In the genomic region with DNA sequence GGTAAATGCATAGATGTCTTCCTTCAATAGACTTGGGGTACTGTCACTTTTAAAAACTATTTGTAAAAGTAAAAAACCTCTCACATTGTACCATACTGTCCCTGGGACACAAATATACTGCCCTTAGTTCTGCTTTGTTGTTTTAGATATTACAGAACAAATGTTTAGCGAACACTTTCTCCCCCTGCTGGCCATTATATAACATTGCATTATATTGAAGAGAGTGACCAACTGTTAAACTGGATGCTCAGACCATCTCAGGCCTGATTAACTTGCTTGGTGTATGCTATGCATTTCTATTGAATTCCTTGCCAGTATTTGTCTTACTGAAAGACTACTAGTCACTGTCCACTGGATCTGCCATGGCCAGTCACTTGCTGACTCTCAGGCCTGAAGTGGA, we compare ENCODE assay signal across 8 mouse cellular contexts. TPM values are rescaled to one million over a fixed set of nuclear protein-coding genes. Genes with fewer than 3 reads are reported as not detected.
DNase-seq lines count a peak whose midpoint lies in the region; ATAC-seq lines count a peak whose summit lies in the region.

No protein-coding gene starts in this region.

- DNase-seq in cerebellum, postnatal 10 days = peak; percentile 34 to 72
- no peak for DNase-seq in cerebellum, adult 9-11 months
- DNase-seq in neural tube, embryonic 11.5 days (ENCODE audit: low spot score) = peak; percentile 35
- no peak for DNase-seq in neural tube, embryonic 10.5 days (ENCODE audit: extremely low spot score, low spot score)
- peak; percentile 33 for DNase-seq in retina, adult 2 months (ENCODE audit: low read depth, low spot score)
- DNase-seq in left cerebral cortex, adult 9 months (ENCODE audit: low spot score in 2 of 2) = no peak
- DNase-seq in layer of hippocampus, postnatal 36 days = no peak

- H3K4me1 ChIP-seq in neural tube, embryonic 11.5 days (ENCODE audit: control insufficient read depth, insufficient read depth, low read length) = no peaks in the 10 kb centered on the region
- H3K4me1 ChIP-seq in hindbrain, embryonic 15.5 days (replicated peaks) = no peaks in the 10 kb centered on the region

- no peaks in the 10 kb centered on the region for H3K9me3 ChIP-seq in neural tube, embryonic 11.5 days (ENCODE audit: control insufficient read depth, low read length)
- no peaks in the 10 kb centered on the region for H3K9me3 ChIP-seq in hindbrain, embryonic 15.5 days

- 8% methylated on average over 1 of the region's 1 CpGs for WGBS in neural tube, embryonic 11.5 days
- 11% methylated on average over 1 of the region's 1 CpGs for WGBS in hindbrain, embryonic 15.5 days

- no peak overlapping the region for H3K9ac ChIP-seq in neural tube, embryonic 11.5 days (ENCODE audit: low read length)
- H3K9ac ChIP-seq in hindbrain, embryonic 15.5 days = no peak overlapping the region

- no peak overlapping the region for H3K4me3 ChIP-seq in neural tube, embryonic 11.5 days (ENCODE audit: low read depth, low read length)
- H3K4me3 ChIP-seq in hindbrain, embryonic 15.5 days = no peak overlapping the region

- H3K4me2 ChIP-seq in neural tube, embryonic 11.5 days (ENCODE audit: low read depth) = no peak overlapping the region
- no peak overlapping the region for H3K4me2 ChIP-seq in hindbrain, embryonic 15.5 days

- ATAC-seq in neural tube, embryonic 11.5 days (ENCODE audit: insufficient read depth, low FRiP score, low TSS enrichment) = peak; percentile 38; the same call in 1 of the 2 replicates
- ATAC-seq in hindbrain, embryonic 15.5 days (ENCODE audit: low FRiP score, low read depth) = peak; percentile 47; the same call in 1 of the 2 replicates

- no peaks in the 10 kb centered on the region for H3K27me3 ChIP-seq in neural tube, embryonic 11.5 days (ENCODE audit: control insufficient read depth, insufficient read depth, low read length)
- no peaks in the 10 kb centered on the region for H3K27me3 ChIP-seq in hindbrain, embryonic 15.5 days

- no peak overlapping the region for H3K27ac ChIP-seq in neural tube, embryonic 11.5 days (ENCODE audit: low read depth, low read length)
- H3K27ac ChIP-seq in hindbrain, embryonic 15.5 days (replicated peaks) = no peak overlapping the region

- no peaks in the 10 kb centered on the region for H3K36me3 ChIP-seq in neural tube, embryonic 11.5 days (ENCODE audit: control insufficient read depth, insufficient read depth, low read length)
- no peaks in the 10 kb centered on the region for H3K36me3 ChIP-seq in hindbrain, embryonic 15.5 days

RNA-seq across cellular contexts. Expression of a gene that starts 11.4 kb away (rescaled TPM):
- polyA plus RNA-seq in neural tube, embryonic 11.5 days (2014; fragmentation: Nextera tagmentation; extraction: Ambion mirVana) = 3.5 and 3.6 TPM in 2 replicates
- polyA plus RNA-seq in hindbrain, embryonic 15.5 days (2015; fragmentation: Nextera tagmentation; extraction: Ambion mirVana) = 9.3 and 10.2 TPM in 2 replicates
- total RNA-seq in layer of hippocampus, postnatal 36 days (2021) = 10 to 100 TPM; 88.3 to 98.4 TPM

Comparison
In these comparisons a context has a peak if more than half of its experiments do, and no peak if none do; other contexts are left out.
1. DNase-seq: peak in cerebellum, postnatal 10 days (2 of 2), neural tube, embryonic 11.5 days (single experiment) and retina, adult 2 months (single experiment); none in cerebellum, adult 9-11 months (single experiment), neural tube, embryonic 10.5 days (single experiment), left cerebral cortex, adult 9 months (0 of 2) and layer of hippocampus, postnatal 36 days (0 of 2).